Mouse (Mus musculus) G1E (cell line): ENCODE measurements around the gene Fndc3a. TPM values are rescaled to one million over a fixed set of nuclear protein-coding genes. Genes with fewer than 3 reads are reported as not detected.

Experiments used
- ATAC-seq: 2 replicates; pipeline ENCODE4 v1.8.0; 2016; ENCODE audit warnings: mild to moderate bottlenecking; ENCODE audit not compliant: insufficient number of reproducible peaks, poor library complexity, low FRiP score, severe bottlenecking; ENCODE audit errors: extremely low read depth
- DNase-seq: peaks from one replicate; pipeline ENCODE4 v3.0.0; 2012; ENCODE audit warnings: low spot score
- H3K27me3 ChIP-seq: 2 replicates; pipeline ENCODE4 v1.6.1; 2012; ENCODE audit warnings: mild to moderate bottlenecking, low read length, inconsistent platforms; ENCODE audit not compliant: insufficient read depth
- H3K36me3 ChIP-seq: replicated peaks from 2 replicates; pipeline ENCODE3; 2012; ENCODE audit warnings: mild to moderate bottlenecking, inconsistent platforms
- H3K4me1 ChIP-seq: 2 replicates; pipeline ENCODE4 v1.6.1; 2012; ENCODE audit warnings: low read depth, low read length, inconsistent platforms, mixed read lengths; ENCODE audit not compliant: insufficient read depth
- H3K4me3 ChIP-seq: 2 replicates; pipeline ENCODE4 v1.5.1; 2012; ENCODE audit warnings: low read depth, mild to moderate bottlenecking, inconsistent platforms, low read length, moderate library complexity, mixed read lengths
- H3K9me3 ChIP-seq: replicated peaks from 2 replicates; pipeline ENCODE4 v1.6.1; 2012; ENCODE audit warnings: inconsistent platforms
- CTCF ChIP-seq: IDR thresholded peaks from 2 replicates; pipeline ENCODE4 v1.5.1; 2012; ENCODE audit warnings: low read depth, low read length, inconsistent platforms, mixed read lengths
- GATA1 ChIP-seq: IDR thresholded peaks from 2 replicates; pipeline ENCODE4 v1.6.1; 2012; ENCODE audit warnings: borderline replicate concordance, low read length, inconsistent platforms, mixed read lengths
- GATA2 ChIP-seq: IDR thresholded peaks from 2 replicates; pipeline ENCODE4 v1.6.1; 2012; ENCODE audit warnings: low read depth, low read length, inconsistent platforms, borderline replicate concordance
- POLR2AphosphoS5 ChIP-seq: IDR thresholded peaks from 2 replicates; pipeline ENCODE4 v1.6.1; 2012; ENCODE audit warnings: low read depth, low read length, inconsistent platforms; ENCODE audit not compliant: insufficient replicate concordance
- TAL1 ChIP-seq: conservative IDR thresholded peaks from 2 replicates; pipeline ENCODE4 v1.6.1; 2012; ENCODE audit warnings: low read depth, low read length, inconsistent platforms, mixed read lengths
- polyA plus RNA-seq: library from polyadenylated mRNA; stranded (reverse); fragments of >175 nt; gene quantifications from 2 replicates; pipeline ENCODE4 v1.2.3, GENCODE M21; 2012
- total RNA-seq, 2 experiments: library from RNA; stranded (forward) in 1 of 2; stranded (reverse) in 1 of 2; fragments of 200-1000 nt in 1 of 2; fragments of >200 nt in 1 of 2; fragmentation: Nextera tagmentation in 1 of 2; gene quantifications; 2 replicates each; pipeline ENCODE4 v1.2.3; 2014 to 2017

Gene Fndc3a
- total and polyA plus RNA-seq, 3 experiments: 2.1 to 30.5 (median 22.6) TPM

DNA sequence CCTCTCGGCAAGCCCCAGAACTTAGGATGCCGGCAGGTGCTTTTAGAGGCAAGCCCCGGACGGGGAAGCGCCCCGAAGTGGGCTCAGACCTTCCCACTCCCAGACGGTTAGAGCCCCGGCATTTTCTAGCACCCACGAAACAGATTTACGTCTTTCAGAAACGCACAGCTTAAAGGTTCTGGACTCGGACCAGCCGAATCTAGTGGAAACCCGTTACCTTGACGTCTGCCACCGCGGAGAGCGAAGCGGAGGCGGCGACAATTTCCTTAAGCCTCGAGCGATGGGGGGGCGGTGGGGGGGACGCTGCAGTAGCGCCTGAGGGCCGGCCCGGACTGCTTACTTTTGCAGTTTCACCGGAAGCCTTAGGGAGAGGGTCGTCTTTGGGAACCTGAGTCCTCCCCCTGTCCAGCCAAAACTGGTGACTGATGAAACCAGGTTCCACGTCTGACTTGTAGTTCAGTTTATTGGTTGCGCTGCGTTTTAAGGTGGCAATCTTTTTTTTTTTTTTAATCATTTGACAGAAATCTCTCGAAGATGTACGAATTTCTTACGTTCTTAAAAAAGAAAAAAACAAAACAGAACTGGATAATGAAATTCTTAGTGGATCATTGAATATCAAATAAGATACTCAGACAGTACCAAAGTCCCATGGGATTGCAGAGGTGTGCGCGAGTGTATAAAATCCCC, 681 bp upstream of the Fndc3a start:
- peak; percentile 5 for DNase-seq
- peaks cover 30% of the 10 kb centered on the region for H3K27me3 ChIP-seq
- peaks cover 16% of the 10 kb centered on the region for H3K4me1 ChIP-seq
- ATAC-seq: peak; percentile 23; the same call in 1 of the 2 replicates
- no peaks in the 10 kb centered on the region for H3K9me3 ChIP-seq
- H3K4me3 ChIP-seq: peak overlapping the region; percentile 86
- no peak for TF ChIP-seq POLR2AphosphoS5
- no peak for TF ChIP-seq CTCF
- TF ChIP-seq GATA1: no peak
- H3K36me3 ChIP-seq: no peaks in the 10 kb centered on the region

DNA sequence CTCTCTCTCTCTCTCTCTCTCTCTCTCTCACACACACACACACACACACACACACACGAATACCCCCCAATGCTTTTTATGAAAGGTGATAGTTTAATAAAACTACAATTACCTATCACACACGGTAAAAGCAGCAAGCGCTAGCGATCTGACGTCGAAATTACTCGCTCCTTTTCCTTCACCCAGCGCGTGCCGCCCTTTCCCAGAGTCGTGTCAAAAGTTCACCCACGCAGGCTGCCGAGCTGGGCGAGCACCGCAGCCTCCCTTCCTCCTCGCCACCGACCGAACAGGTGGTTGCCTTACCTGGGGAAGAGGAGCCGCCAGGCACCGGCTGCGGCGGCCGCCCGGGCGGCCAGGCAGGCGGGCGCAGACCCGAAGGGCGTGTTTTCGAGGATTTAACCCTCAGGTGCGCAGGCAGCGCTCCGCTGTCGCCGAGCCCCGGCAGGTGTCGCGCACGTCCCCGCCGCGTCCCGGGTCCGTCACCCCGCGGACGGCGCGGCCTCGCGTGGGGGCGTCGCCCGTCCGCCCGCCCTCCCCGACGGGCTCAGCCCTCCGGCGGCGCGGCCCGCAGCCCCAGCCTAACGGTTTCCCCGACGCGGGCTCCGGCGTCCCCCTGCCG, 603 bp downstream of the Fndc3a start:
- Histone ChIP-seq H3K4me3 (peak overlapping the region; percentile 86), H3K4me1 (peaks cover 16% of the 10 kb centered on the region), H3K9me3 (no peaks in the 10 kb centered on the region), H3K27me3 (peaks cover 28% of the 10 kb centered on the region), H3K36me3 (no peaks in the 10 kb centered on the region)
- ATAC-seq: no peak; the same call in 1 of the 2 replicates
- DNase-seq: peak; percentile 48
- TF ChIP-seq GATA1 (no peak), GATA2 (no peak), CTCF (no peak), TAL1 (no peak), POLR2AphosphoS5 (no peak)

DNA sequence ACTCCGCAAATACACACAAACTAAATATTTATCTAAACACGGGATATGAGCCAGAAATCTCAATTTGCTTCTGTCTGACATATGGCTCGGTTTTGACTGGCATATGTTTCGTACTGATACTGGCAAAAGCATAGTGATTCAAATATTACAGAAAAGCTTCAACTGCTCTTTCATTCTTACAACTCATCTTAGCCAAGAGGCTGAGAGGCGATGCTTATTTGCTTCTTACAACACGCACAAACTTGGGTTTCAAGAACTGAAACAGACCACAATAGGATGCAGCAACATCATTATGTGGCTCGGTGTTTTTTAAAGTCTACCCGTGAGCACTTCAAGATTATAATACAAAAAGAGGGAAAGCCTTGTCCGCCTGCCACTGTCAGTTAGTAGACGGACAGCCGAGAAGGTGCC, 1.2 kb downstream of the Fndc3a start:
- Histone ChIP-seq H3K36me3 (no peaks in the 10 kb centered on the region), H3K4me3 (no peak overlapping the region; the same call in 1 of the 2 replicates), H3K9me3 (no peaks in the 10 kb centered on the region), H3K27me3 (peaks cover 27% of the 10 kb centered on the region), H3K4me1 (peaks cover 16% of the 10 kb centered on the region)
- no peak for TF ChIP-seq TAL1
- ATAC-seq: no peak
- DNase-seq: no peak

DNA sequence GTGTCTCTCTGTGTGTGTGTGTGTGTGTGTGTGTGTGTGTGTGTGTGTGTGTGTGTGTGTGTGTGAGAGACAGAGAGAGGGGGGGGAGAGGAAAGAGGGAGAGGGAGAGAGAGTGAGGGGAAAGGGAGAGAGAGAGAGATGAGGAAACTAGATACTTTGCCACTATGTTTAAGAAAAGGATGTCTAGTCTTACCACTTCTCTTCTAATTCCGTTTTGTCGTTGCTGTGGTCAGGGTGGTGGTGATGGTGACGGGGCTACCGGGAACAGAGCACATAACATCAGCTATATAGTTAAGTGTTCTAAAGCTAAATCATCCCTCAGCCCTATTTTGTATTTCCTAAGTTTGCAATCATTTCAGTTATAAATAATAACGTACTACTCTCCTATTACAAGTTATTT, 9.7 kb downstream of the Fndc3a start:
- H3K4me1 ChIP-seq: no peaks in the 10 kb centered on the region
- no peak for TF ChIP-seq TAL1
- no peak for TF ChIP-seq POLR2AphosphoS5
- no peak for TF ChIP-seq CTCF
- TF ChIP-seq GATA1: no peak
- H3K27me3 ChIP-seq: no peaks in the 10 kb centered on the region
- no peaks in the 10 kb centered on the region for H3K36me3 ChIP-seq
- no peaks in the 10 kb centered on the region for H3K9me3 ChIP-seq
- H3K4me3 ChIP-seq: no peak overlapping the region
- no peak for ATAC-seq
- no peak for DNase-seq

DNA sequence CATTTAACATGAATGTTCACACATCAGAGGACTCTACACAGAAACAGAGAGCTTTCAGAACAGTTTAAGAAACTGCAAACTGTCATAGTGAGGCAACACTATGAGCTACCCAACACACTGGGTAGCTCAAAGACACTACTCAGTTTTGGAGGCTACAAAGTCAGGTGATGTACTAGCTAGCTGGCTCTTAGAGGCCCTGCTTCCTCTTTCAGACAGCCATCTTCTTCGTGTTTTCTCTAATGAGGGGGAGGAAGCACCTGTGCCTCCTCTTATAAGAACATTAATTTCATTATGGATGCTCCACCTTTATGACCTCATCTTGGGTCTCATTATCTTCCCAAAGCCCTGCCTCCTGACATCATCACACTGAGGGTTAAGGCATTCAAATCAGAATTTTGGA, 18.4 kb downstream of the Fndc3a start:
- no peak for TF ChIP-seq CTCF
- no peak for TF ChIP-seq GATA2
- no peak for TF ChIP-seq TAL1
- TF ChIP-seq GATA1: no peak
- no peak for DNase-seq
- ATAC-seq: no peak
- H3K4me1 ChIP-seq: no peaks in the 10 kb centered on the region
- H3K36me3 ChIP-seq: no peaks in the 10 kb centered on the region
- no peaks in the 10 kb centered on the region for H3K9me3 ChIP-seq
- no peak overlapping the region for H3K4me3 ChIP-seq
- H3K27me3 ChIP-seq: no peaks in the 10 kb centered on the region

DNA sequence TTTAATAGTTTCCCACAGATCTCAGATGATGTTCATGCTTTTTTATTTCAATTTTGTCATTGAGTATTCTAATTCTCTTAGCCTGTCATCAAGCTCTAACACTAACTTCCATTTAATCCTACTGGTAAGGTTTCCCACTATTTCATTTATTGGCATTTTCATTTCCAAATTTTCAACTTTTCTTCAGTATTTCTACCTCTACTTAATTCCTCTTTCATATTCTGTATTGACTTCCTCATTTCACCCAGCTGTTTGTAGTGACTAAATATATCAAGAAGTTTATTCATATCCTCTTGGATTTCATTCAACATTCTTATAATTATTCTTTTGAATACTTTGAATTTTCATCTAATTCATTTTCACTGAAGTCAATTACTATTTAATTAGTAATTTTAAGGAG, 20.3 kb downstream of the Fndc3a start:
- TF ChIP-seq GATA1 (no peak), POLR2AphosphoS5 (no peak), GATA2 (no peak), TAL1 (no peak), CTCF (no peak)
- no peak for DNase-seq
- Histone ChIP-seq H3K4me3 (no peak overlapping the region), H3K9me3 (no peaks in the 10 kb centered on the region), H3K4me1 (no peaks in the 10 kb centered on the region), H3K27me3 (no peaks in the 10 kb centered on the region), H3K36me3 (no peaks in the 10 kb centered on the region)
- no peak for ATAC-seq
